Mouse (Mus musculus) sigmoid colon, adult 10 weeks (tissue): ENCODE results near the gene Ptk7. TPM values are rescaled to one million over a fixed set of nuclear protein-coding genes. Genes with fewer than 3 reads are reported as not detected.

Experiments
- polyA plus RNA-seq: library from polyadenylated mRNA; stranded (reverse); fragments of 350-450 nt; fragmentation: Illumina TruSeq; extraction: RNeasy Lipid Tissue Mini Kit (QIAGEN cat#74804); gene quantifications from one replicate; pipeline ENCODE4 v1.2.3, GENCODE M21; 2014; ENCODE audit warnings: low read depth, low replicate concordance

Gene Ptk7
- polyA plus RNA-seq: not detected

DNA sequence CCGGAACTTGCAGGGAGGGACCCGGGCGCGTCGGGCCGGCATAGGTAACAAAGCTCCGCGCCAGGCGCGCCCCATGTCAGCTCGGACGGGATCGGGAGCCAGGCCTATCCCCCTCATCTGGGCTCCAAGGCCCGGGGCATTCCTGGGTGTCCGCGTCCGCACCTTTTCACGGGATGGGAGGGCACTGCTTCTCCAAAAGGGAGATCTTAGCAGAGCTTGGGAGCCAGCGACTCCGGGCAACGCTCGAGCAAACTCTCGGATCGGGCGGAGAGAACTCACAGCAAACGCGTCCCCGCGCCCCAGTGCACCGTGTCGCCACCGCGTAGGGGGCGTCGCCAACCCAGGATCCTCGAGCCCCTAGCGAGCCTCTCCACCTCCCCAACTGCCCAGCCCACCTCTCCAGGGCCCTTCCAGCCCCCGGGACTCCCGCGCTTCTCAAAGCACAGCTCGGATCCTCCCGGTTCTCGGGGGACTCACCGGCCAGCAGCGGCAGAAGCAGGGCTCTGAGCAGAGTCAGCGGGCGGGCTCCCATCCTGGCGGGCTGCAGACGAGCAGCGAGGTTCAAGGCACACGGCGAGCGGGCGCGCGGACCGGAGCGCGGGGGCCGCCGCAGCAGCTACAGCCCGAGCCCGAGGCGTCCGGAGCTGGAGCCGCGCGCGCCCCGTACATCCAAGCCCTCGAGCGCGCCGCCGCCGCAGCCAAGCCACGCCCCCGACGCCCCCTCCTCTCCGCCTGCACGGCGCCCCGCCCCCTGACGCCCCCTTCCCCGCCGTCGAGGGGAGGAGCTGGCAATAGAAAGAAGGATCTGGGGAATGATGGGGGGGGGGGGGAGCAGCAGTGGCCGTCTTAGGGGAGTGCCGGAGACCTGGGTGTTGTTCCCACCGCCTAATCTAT, at the start of gene Ptk7:
Gene Ptk7, minus strand, starts transcription at position 714 of the 894 bp plus-strand sequence.

DNA sequence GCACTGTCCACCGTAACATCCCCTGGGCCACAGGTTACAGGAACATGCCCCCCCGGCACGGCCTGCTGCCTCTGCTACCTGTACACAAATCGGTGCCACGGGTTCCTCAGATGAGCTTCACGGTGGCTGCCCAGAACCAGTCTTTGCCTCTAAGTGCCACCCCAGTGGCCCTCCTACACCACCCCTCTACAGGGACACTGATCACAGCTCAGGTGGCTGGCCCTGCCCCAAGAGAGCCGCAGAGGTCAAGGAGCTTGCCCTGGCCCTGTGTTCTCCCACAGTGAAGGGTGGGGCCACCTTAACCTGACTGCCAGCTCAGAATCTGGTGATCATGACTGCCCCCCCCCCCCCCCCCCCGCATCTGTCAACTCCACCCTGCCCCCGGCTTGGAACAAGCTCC, 49.1 kb upstream of the Ptk7 start, which contains the start of gene Mea1:
Gene Mea1, plus strand, starts transcription at position 378 of the 400 bp plus-strand sequence.

DNA sequence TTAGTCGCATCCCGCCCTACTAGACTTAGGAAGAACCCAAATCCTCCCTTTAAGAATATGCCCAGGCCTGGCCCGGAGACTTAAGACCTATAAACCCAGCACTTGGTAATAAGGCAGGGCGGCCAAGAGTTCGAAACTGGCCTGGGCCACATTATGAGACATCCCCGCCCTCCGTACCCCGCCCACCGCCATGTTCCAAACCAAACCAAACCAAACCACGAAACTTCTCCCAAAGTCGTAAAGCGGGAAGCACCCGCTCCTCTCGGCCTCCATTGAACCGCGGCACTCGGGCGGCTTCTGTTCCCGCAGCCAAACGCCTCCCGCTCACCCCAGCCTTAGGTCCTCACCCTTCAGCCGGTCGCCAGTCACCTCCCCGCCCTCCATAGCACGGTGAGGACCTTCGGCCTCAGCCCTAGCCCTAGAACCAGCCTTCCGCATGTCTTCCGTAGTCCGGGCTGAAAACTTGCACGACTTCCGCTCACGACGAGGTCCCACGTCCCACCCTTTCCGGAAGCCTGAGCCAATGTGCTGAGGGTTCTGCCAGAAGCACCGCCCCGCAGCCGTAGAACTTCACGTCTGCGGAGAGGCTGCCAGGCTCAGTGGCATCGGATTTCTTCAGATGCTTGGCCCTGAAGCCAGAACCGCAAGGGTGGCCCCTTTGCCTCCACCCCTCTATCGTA, 44.7 kb upstream of the Ptk7 start, which contains the start of gene Rrp36:
Gene Rrp36, minus strand, starts transcription at position 503 of the 680 bp plus-strand sequence.

DNA sequence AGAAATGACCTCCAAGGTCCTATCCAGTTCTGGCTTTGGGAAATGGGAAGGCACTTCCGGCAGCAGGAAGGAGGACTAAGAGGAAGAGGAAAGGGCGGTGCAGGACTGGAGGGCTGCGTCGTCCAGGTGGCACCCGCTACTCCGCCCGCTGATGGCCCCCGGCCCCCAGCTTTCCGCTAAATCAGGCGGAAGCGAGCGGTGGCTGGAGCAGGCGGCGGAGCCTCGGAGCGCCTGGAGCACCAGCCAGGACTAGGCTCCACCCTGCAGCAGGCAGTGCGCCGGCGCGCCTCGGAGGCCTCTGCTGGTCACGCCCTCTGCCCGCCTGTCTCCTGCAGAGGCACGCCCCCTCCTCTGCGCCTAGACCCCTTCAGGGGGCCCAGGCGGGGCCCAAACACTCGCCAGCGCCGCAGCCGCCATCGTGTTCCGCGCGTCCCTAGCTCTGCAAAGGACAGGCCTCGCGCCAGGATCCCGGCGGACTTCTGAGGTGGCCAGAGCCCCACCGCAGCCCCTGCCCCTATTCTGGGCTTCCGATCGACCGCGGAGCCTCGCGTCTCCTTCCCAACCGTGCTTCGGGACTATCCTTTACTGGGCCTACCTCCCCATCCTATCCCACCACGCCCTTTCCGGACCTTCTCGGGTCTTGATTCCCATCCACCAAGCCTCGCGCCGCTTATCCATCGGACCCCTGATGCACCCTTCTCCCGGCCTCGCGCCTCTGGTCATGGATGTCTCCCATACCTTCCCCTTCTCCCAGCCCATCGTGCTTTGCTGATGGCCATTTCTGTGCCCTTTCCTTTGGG, 21.1 kb upstream of the Ptk7 start, which contains the start of gene Cul7:
Gene Cul7, plus strand, starts transcription at position 106 of the 800 bp plus-strand sequence.

DNA sequence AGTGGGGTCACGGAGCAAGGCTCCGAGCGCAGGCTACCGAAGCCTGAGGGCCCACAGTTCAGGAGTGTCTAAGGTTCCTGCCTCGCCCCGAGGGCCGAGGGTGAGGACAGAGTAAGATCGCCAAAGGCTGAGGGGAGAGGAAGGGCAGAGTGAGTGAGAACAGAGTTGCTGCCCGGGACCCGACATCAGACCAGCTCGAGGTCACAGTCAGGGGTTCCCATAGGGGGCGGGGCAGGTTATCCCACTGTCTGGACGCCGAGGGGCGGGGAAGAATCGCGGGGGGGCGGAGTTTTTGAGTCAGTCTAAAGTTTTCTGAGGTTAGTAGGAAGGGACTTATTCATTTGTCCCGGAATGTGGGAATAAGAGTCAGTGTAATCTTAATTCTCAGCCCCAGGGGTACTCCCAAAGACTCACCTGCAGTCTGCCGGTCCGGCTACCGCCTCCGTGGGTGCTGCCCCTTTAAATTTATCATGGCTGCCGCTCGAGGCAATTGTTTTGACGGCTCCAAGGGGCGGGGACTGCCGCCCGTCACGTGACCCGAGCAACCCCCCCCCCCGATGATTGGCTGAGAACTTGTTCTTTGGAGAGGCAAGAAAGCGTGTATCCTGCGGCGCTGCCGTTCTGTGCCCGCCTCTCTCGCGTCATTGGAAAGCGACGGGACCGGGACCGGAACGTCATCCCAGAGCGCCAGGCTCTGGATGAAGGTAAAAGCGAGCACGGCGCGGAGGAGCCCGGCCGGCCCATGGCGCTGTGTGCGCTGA, 16.4 kb upstream of the Ptk7 start, which contains the start of the genes Klc4 and Mrpl2:
Gene Klc4, minus strand, starts transcription at position 462 of the 761 bp plus-strand sequence.
Gene Mrpl2, plus strand, starts transcription at position 669 of the 761 bp plus-strand sequence.

DNA sequence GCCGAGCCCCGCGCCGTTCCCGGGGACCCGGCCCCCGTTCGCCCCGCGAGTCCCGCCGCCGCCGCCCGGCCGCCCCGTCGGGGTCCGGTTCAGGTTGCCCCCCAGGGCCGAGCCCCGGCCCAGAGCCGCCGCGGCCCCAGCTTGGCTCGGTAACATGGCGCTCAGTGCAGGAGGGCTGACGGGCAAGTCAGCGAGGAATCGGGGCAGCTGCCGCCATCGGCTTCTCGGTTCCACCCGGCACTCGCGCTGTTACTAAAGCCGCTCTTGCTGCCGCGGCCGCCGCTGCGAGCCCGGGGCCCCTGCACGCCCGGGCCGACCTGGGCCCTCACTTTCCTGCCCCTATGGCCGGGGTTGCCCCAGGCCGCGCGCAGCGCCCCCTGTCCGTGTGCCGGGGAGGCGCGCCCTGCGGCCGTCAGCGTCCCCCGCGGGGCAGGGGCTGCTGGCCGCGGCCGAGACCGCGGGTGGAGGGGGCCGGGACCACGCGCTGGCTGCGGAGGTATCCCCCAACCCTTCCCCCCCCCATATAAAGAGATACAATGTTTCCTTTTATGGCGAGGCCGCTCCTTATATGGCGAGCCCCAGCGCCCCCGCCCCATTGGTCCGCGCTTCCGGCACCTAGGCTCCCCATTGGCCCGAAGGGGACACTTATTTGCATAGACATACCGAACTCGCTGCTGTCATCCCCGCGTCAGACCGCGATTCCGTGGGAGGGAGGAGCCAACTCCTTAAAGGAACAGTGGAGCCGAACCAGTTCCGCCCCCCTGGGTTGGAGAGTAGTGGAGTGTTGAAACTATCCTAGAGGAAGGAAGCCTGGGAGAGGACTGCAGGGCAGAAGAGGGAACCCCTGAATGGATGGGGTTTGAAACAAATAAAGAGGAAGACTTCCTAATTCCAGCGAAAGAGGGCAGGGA, 73.4 kb downstream of the Ptk7 start, which contains the start of gene Srf:
Gene Srf, minus strand, starts transcription at position 503 of the 911 bp plus-strand sequence.

DNA sequence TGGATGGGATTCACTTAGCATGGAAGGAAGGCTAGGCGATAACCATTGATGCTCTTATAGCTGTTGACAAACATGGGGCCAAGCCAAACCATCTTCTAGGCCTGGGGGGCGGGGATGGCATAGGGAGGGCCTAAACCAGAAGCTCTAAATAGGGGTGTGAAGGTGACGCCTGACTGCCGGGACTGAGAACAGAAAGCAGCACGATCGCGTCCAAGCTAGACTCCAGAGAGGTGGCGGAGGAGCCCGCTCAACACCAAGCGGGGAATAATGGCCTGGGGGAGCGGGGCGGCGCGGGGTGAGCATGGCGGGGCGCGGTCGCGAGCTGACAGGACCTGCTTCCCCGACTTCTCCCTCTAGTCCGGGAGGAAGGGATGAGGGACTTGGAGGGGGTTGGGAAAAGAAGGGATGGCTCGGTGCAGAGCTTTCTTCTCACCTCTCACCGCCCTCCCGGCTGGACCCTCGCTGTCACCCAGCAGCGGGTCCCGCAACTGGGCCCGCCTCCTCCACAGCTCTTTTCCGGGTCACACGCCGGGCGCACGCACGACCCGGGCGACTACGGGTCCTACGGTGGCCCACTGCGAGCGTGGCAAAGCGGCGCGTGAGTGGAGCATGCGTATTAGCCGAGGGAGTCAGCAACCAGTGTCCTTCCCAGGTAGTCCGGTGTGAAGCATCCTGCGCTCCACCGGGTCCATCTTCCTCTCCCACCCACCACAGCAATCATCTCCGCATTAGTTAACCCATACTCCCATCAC, 83.3 kb downstream of the Ptk7 start, which contains the start of gene Cul9:
Gene Cul9, minus strand, starts transcription at position 576 of the 752 bp plus-strand sequence.

Other genes with a start within 250 kb of the Ptk7 start
- gene Zfp318, start 245.8 kb downstream of the Ptk7 start, polyA plus RNA-seq: 37.2 TPM
- gene Crip3, start 200.6 kb downstream of the Ptk7 start, polyA plus RNA-seq: not detected
- gene Slc22a7, start 191.0 kb downstream of the Ptk7 start, polyA plus RNA-seq: not detected
- gene Ttbk1, start 141.8 kb downstream of the Ptk7 start, polyA plus RNA-seq: 0.09 TPM
- gene Dnph1, start 132.8 kb downstream of the Ptk7 start, polyA plus RNA-seq: 1.1 TPM
- 0.44 TPM for gene Cul9, start 83.1 kb downstream of the Ptk7 start, polyA plus RNA-seq
- 0.22 TPM for gene Srf, start 73.3 kb downstream of the Ptk7 start, polyA plus RNA-seq
- gene Klc4, start 16.5 kb upstream of the Ptk7 start, polyA plus RNA-seq: 0.41 TPM
- 0.95 TPM for gene Mrpl2, start 16.7 kb upstream of the Ptk7 start, polyA plus RNA-seq
- gene Cul7, start 20.8 kb upstream of the Ptk7 start, polyA plus RNA-seq: 0.19 TPM
- gene Rrp36, start 44.8 kb upstream of the Ptk7 start, polyA plus RNA-seq: 3.3 TPM
- 4.2 TPM for gene Mea1, start 49.3 kb upstream of the Ptk7 start, polyA plus RNA-seq
- gene Klhdc3, start 51.4 kb upstream of the Ptk7 start, polyA plus RNA-seq: 5.9 TPM
- 8.6 TPM for gene Ppp2r5d, start 75.6 kb upstream of the Ptk7 start, polyA plus RNA-seq
- gene Pex6, start 82.0 kb upstream of the Ptk7 start, polyA plus RNA-seq: 0.50 TPM
- not detected for gene Gnmt, start 99.7 kb upstream of the Ptk7 start, polyA plus RNA-seq
- gene Cnpy3, start 122.7 kb upstream of the Ptk7 start, polyA plus RNA-seq: 3.1 TPM
- gene Ptcra, start 134.2 kb upstream of the Ptk7 start, polyA plus RNA-seq: not detected
- 13.0 TPM for gene 2310039H08Rik, start 143.1 kb upstream of the Ptk7 start, polyA plus RNA-seq
- gene Rpl7l1, start 153.2 kb upstream of the Ptk7 start, polyA plus RNA-seq: 25.2 TPM
- 11.0 TPM for gene Bicral, start 229.0 kb upstream of the Ptk7 start, polyA plus RNA-seq